Mouse (Mus musculus): ENCODE measurements around the gene Umad1.

- TF ChIP-seq CTCF (conservative IDR thresholded peaks at IDR 0.05; ENCODE audit: insufficient read depth, insufficient read length, low read depth, low read length) (no peak), POLR2A (IDR thresholded peaks at IDR 0.05; ENCODE audit: low read depth, low read length) (no peak)
Observed at GRCm38 (mm10) chr6:8495109-8495826, 236.2 kb downstream of the Umad1 start.

Measured in kidney, adult 2 months (tissue).